Mouse (Mus musculus): ENCODE data around the gene Fam160a1. TPM values are rescaled to one million over a fixed set of nuclear protein-coding genes. Genes with fewer than 3 reads are reported as not detected.

Fam160a1 gene
- total RNA-seq, 2 experiments from 2014 or later: 55.5 to 57.7 TPM

GRCm38 (mm10) chr3:85757944-85758343 lies 59.1 kb downstream of the Fam160a1 start:
- no peak for DNase-seq
- intact Hi-C loops (cut with DNase I): no loop called here

- DNase-seq: no peak
- intact Hi-C loops (cut with DNase I): no loop called here
Observed at GRCm38 (mm10) chr3:85757435-85757834, 59.7 kb downstream of the Fam160a1 start.

GRCm38 (mm10) chr3:85749348-85749747 lies 67.7 kb downstream of the Fam160a1 start:
- intact Hi-C loops (cut with DNase I): no loop called here
- no peak for DNase-seq

GRCm38 (mm10) chr3:85748863-85749262 lies 68.2 kb downstream of the Fam160a1 start:
- intact Hi-C loops (cut with DNase I): no loop called here
- no peak for DNase-seq

- no peak for DNase-seq
- intact Hi-C loops (cut with DNase I): no loop called here
Observed at GRCm38 (mm10) chr3:85746116-85746515, 71.0 kb downstream of the Fam160a1 start.

- intact Hi-C loops (cut with DNase I): no loop called here
- no peak for DNase-seq
Observed at GRCm38 (mm10) chr3:85741767-85742166, 75.3 kb downstream of the Fam160a1 start.

GRCm38 (mm10) chr3:85738591-85738990 lies 78.5 kb downstream of the Fam160a1 start:
- DNase-seq: no peak
- intact Hi-C loops (cut with DNase I): no loop called here

- intact Hi-C loops (cut with DNase I): no loop called here
Observed at GRCm38 (mm10) chr3:85733939-85734729, 83.0 kb downstream of the Fam160a1 start.

GRCm38 (mm10) chr3:85727171-85727570 lies 89.9 kb downstream of the Fam160a1 start:
- DNase-seq: no peak
- intact Hi-C loops (cut with DNase I): no loop called here

More at GRCm38 (mm10) chr3:85733939-85734729, 83.0 kb downstream of the Fam160a1 start:
- no peak for DNase-seq

- intact Hi-C loops (cut with DNase I): no loop called here
- no peak for DNase-seq
Observed at GRCm38 (mm10) chr3:85725971-85726370, 91.1 kb downstream of the Fam160a1 start.

- no peak for DNase-seq
- intact Hi-C loops (cut with DNase I): no loop called here
Observed at GRCm38 (mm10) chr3:85725110-85725509, 92.0 kb downstream of the Fam160a1 start.

- intact Hi-C loops (cut with DNase I): no loop called here
- no peak for DNase-seq
Observed at GRCm38 (mm10) chr3:85722581-85722980, 94.5 kb downstream of the Fam160a1 start.

- no peak for DNase-seq
- intact Hi-C loops (cut with DNase I): no loop called here
Observed at GRCm38 (mm10) chr3:85715764-85716297, 101.3 kb downstream of the Fam160a1 start.

GRCm38 (mm10) chr3:85713936-85714709 lies 103.0 kb downstream of the Fam160a1 start:
- intact Hi-C loops (cut with DNase I): no loop called here

GRCm38 (mm10) chr3:85710695-85711094 lies 106.4 kb downstream of the Fam160a1 start:
- no peak for DNase-seq
- intact Hi-C loops (cut with DNase I): no loop called here

More at GRCm38 (mm10) chr3:85713936-85714709, 103.0 kb downstream of the Fam160a1 start:
- no peak for DNase-seq

GRCm38 (mm10) chr3:85707421-85707820 lies 109.7 kb downstream of the Fam160a1 start:
- DNase-seq: peak in 1 of 2 experiments; percentile 12
- intact Hi-C loops (cut with DNase I): loop anchor here (2.0 to 10.0 kb wide), 2 partner anchors 211 to 417 kb away; no protein-coding TSS in a partner anchor

- intact Hi-C loops (cut with DNase I): loop anchor here (10.0 kb wide), 1 partner anchor 421 kb away; no protein-coding TSS in a partner anchor
- no peak for DNase-seq
Observed at GRCm38 (mm10) chr3:85703141-85703882, 113.8 kb downstream of the Fam160a1 start.

GRCm38 (mm10) chr3:85698496-85698895 lies 118.6 kb downstream of the Fam160a1 start:
- no peak for DNase-seq
- intact Hi-C loops (cut with DNase I): no loop called here

GRCm38 (mm10) chr3:85695056-85695455 lies 122.0 kb downstream of the Fam160a1 start:
- intact Hi-C loops (cut with DNase I): no loop called here

GRCm38 (mm10) chr3:85693013-85693412 lies 124.1 kb downstream of the Fam160a1 start:
- intact Hi-C loops (cut with DNase I): no loop called here
- DNase-seq: no peak

More at GRCm38 (mm10) chr3:85695056-85695455, 122.0 kb downstream of the Fam160a1 start:
- no peak for DNase-seq

All from gastrocnemius, postnatal 36 days (tissue).